Mouse (Mus musculus): ENCODE data around the gene Slc28a2. TPM values are rescaled to one million over a fixed set of nuclear protein-coding genes. Genes with fewer than 3 reads are reported as not detected.
"Not testable (repeated sequence)": the region's sequence is repeated elsewhere in the genome, so short reads cannot be mapped to it uniquely, and the experiment has no call there.

Gene Slc28a2
- polyA plus RNA-seq (2017; shearing (Covaris generic)), result 100 to 1,000 TPM in 1 of 2 experiments, 10 to 100 TPM in 1; 98.0 to 106 TPM

DNA sequence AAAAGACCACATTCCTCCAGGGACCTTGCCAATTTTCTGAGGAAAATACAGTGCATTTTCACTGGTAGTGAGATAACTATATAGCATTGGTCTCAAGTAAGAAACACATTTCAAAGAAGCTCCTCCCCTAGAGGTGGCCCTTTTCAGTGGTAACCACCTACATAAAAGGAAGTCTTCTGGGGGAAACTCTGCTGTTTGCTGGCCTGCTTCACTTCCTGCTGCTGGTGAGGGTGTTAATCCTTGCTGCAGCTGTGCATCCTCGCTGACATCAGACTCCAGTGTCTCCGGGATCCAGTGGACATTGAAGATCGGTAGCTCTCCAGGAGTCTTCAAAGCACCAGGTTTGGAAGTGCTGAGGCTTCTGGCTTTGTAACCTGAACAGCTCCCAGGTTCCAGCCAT is at the start of gene Slc28a2:
Gene Slc28a2, plus strand, starts transcription at position 278 of the 400 bp plus-strand sequence.
- peak; percentile 95 for ATAC-seq

DNA sequence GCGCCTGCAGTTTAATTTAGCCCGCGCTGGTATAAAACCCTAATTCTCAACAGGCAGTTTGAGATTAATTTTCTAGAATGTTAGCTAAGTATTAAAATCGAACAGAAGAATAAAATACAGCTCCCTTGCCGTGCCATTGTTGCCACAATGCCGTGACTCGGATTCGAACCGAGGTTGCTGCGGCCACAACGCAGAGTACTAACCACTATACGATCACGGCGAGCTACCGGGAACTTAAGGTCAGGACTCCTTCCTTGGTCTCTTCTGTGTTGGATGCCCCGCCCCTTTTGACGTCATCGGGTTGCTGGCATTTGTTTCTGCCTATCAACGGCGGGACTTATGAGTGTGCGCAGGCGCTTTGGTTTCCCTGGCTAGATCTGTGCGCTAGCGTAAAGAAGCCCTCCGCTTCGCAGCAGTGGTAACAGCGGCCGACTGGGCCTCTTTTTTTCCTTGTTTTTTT is 49.0 kb upstream of the Slc28a2 start:
- peak; percentile 65 for ATAC-seq

DNA sequence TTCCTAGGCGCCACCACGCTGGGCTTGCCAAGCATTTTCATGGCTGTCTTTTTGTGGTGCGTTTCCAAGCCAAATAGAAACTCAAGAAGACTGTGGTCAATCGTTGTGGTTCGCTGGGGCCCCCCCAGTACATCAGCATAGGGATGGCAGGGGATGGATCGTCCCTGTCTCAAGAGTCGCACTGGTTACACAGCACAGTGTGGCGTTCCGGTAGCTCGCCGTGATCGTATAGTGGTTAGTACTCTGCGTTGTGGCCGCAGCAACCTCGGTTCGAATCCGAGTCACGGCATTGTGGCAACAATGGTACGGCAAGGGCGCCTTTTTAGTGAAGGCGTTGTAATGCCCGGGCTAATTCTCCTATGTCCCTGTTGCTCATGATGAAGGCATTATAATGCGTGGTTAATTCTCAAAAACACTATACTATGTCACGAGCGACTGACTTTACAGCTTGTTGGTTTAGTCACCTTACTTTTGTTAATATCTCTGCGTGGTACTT is 48.5 kb upstream of the Slc28a2 start:
- peak; percentile 26 for ATAC-seq

DNA sequence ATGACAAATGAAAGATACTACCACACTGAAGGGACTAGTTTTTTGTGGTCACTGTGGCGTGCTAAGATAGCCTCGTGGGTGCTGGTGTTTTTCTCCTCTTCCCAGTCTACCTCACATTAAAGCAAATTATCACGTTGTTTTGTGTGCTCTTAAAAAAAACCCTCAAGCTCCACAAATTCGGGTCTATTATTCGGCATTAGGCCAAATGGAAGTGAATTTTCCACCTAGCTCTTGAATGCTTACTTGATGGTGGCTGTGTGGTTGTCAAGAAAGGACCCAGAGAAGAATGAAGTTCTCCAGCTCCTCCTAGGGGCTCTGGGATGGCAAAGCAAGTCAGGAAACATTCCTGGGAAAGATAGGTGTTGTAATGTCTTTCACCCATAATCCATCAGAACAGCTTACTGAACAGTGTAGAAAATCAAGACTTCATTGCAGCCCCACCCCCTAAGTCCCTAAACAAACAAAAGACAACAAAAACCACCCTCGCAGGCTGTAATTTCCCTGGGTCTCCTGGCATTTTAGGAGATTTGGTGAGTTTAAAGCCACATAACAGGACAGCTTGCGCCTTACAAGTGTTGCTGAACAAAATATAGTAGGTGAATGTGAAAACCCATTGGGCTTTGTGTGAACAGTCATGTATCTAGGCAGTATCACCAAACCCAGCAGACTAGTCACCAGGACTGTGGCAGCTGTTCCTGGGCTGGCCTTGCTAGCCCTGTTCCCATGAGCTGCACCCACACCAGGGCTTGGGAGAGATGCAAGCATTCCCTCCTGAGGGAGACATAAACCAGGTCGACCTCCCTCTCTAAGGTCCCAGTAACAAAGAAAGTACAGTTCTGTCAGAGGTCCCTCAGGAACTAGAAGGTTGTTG is 47.6 kb upstream of the Slc28a2 start:
- no peak for ATAC-seq

DNA sequence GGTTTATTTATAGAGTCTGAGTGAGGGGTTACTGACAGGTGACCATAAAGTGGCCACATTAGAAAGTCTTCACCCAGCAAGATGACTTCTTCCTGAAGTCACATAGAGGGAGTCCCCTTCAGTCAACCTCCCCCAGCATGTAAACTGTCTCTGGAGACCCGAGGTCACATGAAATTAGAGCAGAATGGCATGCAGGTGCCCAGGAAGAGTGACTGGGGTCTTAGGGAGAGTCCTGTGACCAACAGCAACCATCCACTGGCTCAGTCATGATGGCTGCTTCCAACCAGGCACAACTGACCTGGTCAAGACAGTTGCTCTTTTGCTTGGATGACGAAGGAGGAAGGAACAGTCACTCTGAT is 47.0 kb upstream of the Slc28a2 start:
- ATAC-seq, result no peak

DNA sequence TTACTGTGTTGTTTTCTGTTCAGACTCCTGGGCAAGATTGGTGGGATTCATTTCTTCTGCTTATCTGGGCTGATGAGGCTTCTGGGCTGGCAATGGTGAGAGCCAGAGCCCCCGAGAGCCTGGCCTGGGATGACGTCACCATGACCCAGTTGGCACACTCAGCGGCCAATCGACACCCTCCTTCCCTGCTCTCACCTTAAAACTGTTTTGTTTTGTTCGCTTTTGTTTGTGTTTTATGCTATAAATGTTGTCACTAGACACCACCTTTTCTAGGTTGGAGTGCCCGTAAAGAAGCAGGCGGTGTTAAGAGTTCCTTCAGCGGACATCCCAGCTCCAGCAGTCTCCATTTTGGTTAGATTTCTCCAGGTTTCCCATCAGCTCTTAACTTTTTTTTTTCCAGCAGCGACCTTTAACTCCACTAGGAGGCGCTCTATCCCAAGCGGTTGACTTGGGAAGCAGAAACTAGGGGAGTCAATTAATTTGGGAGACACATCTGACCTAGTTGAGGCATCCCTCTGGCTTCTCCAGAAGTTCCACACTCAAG is 45.4 kb upstream of the Slc28a2 start:
- no peak for ATAC-seq

DNA sequence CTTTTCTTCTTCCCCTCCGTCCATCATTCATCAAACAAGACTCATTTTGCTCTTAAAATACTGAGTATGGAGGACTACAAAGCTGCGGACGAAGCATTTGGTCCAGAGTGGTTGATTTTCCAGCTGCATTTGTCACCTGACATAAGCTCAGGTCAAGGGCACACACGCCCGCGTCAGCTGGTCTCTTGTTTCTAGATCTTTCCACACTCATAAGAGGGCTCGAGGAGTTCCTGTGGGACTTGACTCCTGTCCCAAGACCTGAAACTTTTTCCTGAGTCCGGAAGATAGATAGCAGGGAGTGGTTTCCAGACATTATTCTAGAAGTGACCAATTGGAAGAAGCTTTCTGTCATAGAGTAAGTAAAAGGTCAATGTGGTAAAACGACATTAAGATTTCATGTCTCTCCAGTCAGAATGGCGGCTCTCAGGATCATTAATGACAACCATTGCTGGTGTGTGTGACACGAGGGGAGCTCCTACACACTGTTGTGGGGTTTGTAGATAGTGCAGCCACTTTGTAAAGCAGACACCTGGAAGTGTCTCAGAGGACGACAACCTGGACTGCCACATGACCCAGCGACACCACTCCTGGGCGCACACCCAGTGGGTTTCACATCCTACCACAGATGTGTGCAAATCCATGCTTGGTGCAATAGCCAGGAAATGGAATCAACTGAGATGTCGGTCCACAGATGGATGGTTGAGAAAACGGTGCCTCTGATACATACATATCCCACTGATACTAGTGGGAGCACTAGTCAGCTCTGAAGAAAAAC is 44.8 kb upstream of the Slc28a2 start:
- no peak for ATAC-seq

DNA sequence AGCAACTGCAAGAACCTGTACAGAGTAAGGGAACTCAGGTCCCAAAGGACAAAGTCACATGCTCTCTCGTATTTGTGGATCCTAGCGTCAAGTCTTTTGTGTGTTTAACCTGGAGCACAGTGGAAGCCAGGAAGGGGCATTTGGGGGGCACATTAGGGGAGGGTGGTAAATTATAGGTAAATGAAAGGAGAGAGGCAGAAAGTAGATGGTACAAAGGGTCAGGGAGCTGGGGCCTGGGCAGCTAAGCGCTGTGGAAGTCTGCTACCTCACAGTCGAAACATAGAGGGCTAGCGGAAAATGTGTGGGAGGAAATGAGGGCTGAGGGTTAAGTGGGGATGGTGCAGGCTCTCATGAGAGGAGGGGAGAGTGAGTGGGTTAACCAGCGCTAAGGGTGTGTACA is 44.2 kb upstream of the Slc28a2 start:
- ATAC-seq, result no peak

DNA sequence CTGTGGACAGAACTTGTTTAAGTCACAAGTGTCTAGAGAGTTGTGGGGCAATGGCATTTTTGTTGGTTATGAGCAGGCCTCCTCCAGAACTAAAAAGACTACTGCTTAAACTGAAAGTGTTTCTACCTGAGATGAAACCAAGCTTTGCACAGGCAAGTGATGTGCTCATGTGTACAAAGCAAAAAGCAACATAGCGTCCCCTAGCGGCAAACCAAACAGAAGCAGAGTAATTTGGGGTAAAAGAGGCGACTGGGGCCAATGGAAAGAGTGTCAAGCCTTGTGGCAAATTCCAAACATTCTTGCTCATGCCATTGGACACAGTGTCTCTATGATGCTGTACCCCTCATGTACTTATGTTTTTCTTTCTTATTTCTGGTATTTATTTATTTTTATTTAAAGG is 41.2 kb upstream of the Slc28a2 start:
- ATAC-seq, result no peak

DNA sequence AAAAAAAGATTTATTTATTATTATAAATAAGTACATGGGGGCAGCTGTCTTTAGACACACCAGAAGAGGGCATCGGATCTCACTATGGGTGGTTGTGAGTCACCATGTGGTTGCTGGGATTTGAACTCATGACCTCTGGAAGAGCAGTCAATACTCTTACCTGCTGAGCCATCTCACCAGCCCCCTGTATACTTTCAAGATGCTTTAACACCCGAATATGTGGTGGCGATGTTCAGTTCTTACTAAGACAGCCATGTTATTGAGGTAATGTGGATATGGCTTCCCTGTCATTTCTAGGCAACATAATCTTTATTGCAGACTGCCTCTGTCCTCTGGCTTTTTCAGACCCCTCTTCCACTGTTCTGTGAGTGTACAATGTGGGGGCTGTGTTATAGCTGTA is 39.1 kb upstream of the Slc28a2 start:
- ATAC-seq, result not testable (repeated sequence)

DNA sequence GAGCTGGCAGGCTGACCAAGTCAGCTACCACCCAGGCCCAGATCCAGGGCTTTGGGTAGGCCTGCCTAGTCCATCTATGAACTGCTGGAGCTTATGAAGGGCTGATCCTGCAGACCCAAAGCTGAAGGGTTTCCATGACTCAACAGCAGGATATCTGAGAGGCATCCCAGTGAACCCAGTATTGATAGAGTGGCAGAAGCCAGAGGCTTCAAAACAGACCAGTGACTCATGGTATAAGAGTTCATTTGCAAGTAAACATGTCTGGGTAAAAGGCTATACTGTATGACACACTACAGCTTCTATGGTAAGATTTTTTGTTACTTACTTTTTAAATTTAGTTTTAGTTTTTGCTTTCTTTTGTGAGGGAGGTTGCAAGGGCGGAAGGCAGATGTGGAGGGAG is 30.1 kb upstream of the Slc28a2 start:
- ATAC-seq, result no peak

DNA sequence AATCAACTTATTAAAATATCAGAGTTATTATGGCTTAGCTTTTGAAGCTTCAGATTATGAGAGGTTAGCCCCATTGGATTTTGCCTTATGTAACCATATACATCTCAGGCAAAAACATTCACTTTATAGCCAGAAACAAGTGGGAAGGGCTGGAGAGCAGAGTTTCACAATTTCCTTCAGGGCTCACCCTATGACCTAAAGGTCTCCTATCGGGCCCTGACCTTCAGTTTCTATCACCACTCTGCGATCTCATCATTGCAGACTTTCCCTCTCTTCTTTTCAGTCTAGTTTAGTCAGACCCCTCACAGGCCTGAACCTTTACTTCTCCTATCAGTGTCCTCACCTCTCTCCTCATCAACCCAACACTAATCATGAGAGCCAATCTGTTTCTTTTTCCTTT is 18.7 kb upstream of the Slc28a2 start:
- no peak for ATAC-seq

DNA sequence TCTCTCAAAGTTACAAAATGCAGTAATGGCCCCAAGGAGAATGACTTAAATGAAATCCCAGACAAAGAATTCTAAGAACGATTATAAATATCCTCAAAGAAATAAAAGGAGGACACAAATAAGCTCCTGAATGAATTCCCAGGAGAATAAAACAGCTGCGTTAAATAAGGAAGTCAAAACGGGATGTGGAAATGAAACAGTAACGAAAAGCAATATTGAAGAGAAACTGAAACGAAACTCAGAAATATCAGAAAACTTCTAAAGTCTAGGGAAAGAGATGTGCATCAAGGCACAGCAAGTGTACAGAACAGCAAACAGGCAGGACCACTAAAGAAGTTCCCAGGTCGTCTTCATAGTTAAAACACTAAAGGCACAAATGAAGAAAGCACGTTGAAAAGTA is 17.3 kb upstream of the Slc28a2 start:
- ATAC-seq, result no peak

DNA sequence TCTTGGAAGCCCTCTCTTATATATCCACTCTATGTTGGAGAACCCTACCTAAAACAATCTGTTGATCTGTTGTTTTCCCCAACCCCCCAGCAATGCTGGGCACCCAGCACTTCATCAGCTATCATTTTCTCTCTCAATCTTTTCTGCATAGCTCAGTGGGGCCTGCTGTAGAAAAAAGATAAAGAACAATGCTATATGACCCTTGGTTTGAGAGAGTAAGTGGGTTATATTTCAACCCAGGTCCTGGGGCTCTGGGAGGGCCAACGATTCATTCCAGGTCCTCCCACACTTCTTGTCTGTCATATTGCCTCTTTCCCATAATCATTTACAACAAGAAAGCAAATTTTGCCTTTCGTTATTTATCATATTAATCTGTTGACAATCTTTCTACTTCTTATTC is 368 bp downstream of the Slc28a2 start:
- not testable (repeated sequence) for ATAC-seq

DNA sequence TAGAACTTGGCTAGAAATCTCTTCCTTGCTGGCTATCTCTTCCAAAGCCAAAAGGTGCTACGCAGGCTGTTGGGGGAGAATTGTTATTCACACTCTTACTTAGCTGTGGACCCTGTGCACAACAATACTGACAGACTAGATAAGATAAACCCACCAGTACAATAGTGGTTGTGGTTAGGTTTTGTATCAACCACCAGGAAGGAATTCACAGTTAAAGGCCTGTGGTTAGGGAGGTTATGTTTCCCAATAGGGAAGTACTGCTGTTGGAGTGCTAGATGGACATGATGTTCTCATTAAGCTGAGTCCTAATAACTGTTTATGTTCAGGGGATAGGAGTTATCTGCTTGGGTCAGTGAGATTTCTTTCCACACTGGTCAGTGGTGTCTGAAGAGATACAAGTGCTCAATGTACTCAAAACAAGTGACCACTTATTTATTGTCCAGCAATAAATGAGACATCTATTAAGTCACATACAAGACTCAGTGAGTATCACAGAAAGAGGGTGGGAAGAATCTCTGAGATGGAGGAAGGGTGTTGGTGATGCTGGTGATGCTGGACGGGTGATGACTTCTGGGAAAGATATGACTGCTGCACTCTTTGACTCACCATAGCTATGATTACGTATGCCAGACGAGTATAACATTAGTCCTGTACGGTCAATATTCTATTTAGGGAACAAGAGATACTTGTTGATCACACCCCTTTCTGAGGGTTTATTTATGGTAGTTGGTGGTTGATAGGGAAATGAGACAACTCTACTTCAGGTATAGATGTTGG is 12.6 kb downstream of the Slc28a2 start:
- not testable (repeated sequence) for ATAC-seq

DNA sequence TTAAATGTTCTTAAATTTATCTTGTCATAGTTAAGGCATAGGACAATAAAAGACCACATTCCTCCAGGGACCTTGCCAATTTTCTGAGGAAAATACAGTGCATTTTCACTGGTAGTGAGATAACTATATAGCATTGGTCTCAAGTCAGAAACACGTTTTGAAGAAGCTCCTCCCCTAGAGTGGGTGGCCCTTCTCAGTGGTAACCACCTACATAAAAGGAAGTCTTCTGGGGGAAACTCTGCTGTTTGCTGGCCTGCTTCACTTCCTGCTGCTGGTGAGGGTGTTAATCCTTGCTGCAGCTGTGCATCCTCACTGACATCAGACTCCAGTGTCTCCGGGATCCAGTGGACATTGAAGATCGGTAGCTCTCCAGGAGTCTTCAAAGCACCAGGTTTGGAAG is 14.2 kb downstream of the Slc28a2 start:
- ATAC-seq, result peak; percentile 100

DNA sequence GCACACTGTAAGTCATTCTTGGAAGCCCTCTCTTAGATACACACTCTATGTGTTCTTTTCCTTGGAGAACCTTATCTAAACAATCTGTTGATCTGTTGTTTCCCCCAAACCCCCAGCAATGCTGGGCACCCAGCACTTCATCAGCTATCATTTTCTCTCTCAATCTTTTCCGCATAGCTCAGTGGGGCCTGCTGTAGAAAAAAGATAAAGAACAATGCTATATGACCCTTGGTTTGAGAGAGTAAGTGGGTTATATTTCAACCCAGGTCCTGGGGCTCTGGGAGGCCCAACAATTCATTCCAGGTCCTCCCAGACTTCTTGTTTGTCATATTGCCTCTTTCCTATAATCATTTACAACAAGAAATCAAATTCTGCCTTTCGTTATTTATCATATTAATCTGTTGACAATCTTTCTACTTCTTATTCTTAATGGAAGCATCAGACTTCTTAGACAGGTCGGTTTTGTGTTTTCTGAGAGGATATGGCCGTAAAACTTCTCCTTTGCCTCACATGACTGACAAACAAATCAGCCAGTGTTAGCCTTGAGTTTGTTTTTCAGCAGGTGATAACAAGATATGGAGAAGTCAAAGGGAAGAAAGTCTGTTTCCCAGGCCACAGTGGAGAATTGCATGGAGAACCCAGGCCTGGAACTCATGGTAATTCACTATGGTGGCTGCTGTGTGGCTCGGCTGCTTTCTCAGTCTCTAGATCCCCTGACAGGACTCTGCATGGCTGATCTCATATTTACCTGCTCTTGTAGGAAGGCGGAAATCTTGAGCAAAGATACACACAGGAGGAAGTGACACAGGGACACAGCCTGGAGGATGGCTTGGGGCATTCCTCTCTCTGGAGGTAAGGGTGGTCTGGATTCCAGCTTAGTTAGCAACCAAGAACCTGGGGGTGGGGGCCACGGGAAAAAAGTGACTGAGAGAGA is 15.0 kb downstream of the Slc28a2 start:
- no peak for ATAC-seq

DNA sequence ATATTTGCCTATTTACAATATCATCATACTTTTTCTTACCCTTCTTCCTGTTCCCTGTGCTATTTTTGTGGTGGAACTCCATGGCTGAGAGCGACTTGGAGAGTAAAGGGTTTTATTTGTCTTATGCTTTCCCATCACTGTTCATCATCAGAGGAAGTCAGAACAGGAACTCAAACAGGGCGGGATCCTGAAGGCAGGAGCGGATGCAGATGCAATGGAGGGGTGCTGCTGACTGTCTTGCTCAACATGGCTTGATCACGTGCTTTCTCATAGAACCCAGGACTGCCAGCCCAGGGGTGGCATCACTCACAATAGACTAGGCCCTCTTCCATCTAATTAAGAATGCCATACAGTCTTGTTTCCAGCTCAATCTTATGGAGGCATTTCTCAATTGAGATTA is 24.1 kb downstream of the Slc28a2 start:
- no peak for ATAC-seq

DNA sequence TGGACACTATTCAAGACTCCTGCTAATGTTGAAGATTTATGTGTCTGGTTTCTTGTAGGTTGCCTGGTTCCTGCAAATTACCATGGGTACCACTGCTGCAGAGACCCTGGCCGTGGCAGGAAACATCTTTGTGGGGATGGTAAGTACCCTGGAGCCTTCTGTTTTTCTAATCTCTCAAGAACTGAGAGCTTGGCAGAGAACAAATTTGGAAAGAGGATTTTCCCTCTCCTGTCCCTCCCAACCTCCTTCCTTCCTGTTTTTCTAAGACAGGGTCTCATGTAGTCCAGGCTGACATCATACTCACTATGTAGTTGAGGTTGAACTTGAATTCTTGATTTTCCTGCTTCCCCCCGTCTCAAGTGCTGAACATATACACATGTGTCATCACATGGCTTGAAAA is 26.1 kb downstream of the Slc28a2 start:
- ATAC-seq, result no peak

DNA sequence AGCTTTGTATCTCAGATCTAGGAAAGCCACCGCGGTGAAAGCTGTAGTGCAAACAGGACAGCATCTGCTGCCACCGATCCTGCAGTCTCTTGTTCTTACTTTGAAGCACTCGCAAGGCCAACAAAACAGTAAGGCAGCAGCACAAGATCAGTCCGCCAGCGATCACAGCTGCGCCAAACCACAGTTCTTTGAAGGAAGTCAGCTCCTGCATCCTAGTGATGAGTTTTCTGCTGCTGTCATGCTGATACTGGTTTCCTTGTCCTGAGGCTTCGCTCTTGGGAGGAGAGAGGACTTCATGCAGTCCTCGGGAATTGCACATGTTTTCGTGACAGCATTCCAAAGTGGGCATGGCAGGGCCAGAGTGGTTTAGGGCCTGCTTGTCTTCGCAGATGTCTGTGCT is 40.6 kb downstream of the Slc28a2 start:
- peak; percentile 14 for ATAC-seq

DNA sequence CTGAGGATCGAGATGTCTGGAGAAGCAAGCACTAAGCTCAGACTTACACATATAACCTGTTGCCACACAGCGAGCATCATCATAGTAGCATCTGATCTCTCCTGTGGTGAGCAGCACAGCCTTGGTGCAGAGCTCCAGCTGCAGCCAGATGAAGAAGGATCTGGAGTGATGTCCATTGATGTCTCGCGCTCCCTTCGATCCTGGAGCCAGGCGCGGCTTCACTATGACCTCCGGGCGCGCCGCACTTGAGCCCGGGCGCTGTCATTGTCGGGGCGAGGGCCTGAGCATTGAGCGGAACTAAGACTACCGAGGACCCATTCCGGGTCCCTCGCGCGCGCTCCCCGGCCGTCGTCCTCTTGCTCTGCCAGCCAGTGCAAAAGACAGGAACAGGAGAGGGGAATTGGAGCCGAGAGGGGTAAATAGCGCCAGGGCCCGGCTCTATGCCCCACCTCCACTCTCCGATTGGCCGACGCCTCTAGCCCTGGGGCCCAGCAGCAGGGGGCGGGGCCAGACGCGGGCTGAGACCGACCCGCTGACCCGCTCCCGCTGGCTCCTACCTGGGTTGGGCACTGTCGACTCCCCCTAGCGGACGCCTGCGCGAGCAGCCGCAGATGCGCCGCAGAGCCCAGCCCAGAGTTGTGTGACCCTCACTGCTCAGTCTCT is 41.2 kb downstream of the Slc28a2 start:
- peak; percentile 86 for ATAC-seq
